Mouse (Mus musculus) stomach, postnatal 0 days (tissue): Measurements from ENCODE around the gene Bsn. TPM values are rescaled to one million over a fixed set of nuclear protein-coding genes. Genes with fewer than 3 reads are reported as not detected.

Source experiments
- ATAC-seq: fragments of 200-750 bp; cut with Nextera tagmentation; 2 replicates; pipeline ENCODE4 v1.8.0; 2017; ENCODE audit not compliant: low FRiP score, low TSS enrichment
- DNase-seq: peaks from one replicate; pipeline ENCODE4 v3.0.0-alpha.2; 2016; ENCODE audit warnings: low spot score
- H3K27ac ChIP-seq: fragments of 300-500 bp; sonication (generic); replicated peaks from 2 replicates; pipeline ENCODE4 v1.5.1; 2014; ENCODE audit warnings: mild to moderate bottlenecking, control low read depth
- H3K27me3 ChIP-seq: fragments of 300-500 bp; sonication (generic); 2 replicates; pipeline ENCODE4 v1.6.1; 2014; ENCODE audit warnings: low read length; ENCODE audit not compliant: control insufficient read depth, insufficient read depth
- H3K36me3 ChIP-seq: fragments of 300-500 bp; sonication (generic); 2 replicates; pipeline ENCODE4 v1.6.1; 2014; ENCODE audit warnings: low read length, mixed read lengths; ENCODE audit not compliant: control insufficient read depth, insufficient read depth
- H3K4me1 ChIP-seq: fragments of 300-500 bp; sonication (generic); replicated peaks from 2 replicates; pipeline ENCODE4 v1.6.1; 2014; ENCODE audit warnings: antibody characterized with exemption; ENCODE audit not compliant: control insufficient read depth, insufficient read depth
- H3K4me2 ChIP-seq: fragments of 300-500 bp; sonication (generic); replicated peaks from 2 replicates; pipeline ENCODE4 v1.6.1; 2014; ENCODE audit warnings: low read depth, mild to moderate bottlenecking, control low read depth, moderate library complexity
- H3K4me3 ChIP-seq: fragments of 300-500 bp; sonication (generic); 2 replicates; pipeline ENCODE4 v1.5.1; 2014; ENCODE audit warnings: low read depth, low read length, control low read depth
- H3K9ac ChIP-seq: fragments of 300-500 bp; sonication (generic); 2 replicates; pipeline ENCODE4 v1.6.1; 2014; ENCODE audit warnings: mild to moderate bottlenecking, low read length, control low read depth, mixed read lengths
- H3K9me3 ChIP-seq: fragments of 300-500 bp; sonication (generic); 2 replicates; pipeline ENCODE4 v1.6.1; 2016; ENCODE audit warnings: low read length; ENCODE audit not compliant: control insufficient read depth
- CTCF ChIP-seq: IDR thresholded peaks from 2 replicates; pipeline ENCODE4 v1.5.1; 2016; ENCODE audit warnings: antibody characterized with exemption, low read depth, mild to moderate bottlenecking, moderate library complexity
- EP300 ChIP-seq: optimal IDR thresholded peaks from 2 replicates; pipeline ENCODE3; 2016; ENCODE audit warnings: antibody characterized with exemption
- WGBS: fragments of 180-500 bp; shearing (Covaris S2); extraction: QIAGEN DNeasy Blood & Tissue Kit; methylation state at CpG from one replicate; pipeline ENCODE4 v1.1.7; 2014; 5-methylcytosine and 5-hydroxymethylcytosine counted together
- polyA plus RNA-seq: library from polyadenylated mRNA; unstranded; fragments of >200 nt; fragmentation: Nextera tagmentation; extraction: Ambion mirVana; gene quantifications from 2 replicates; pipeline ENCODE4 v1.2.1, GENCODE M21; 2015

Gene Bsn
- polyA plus RNA-seq, 1 experiment from 2014 or later, result 1.6 TPM

DNA sequence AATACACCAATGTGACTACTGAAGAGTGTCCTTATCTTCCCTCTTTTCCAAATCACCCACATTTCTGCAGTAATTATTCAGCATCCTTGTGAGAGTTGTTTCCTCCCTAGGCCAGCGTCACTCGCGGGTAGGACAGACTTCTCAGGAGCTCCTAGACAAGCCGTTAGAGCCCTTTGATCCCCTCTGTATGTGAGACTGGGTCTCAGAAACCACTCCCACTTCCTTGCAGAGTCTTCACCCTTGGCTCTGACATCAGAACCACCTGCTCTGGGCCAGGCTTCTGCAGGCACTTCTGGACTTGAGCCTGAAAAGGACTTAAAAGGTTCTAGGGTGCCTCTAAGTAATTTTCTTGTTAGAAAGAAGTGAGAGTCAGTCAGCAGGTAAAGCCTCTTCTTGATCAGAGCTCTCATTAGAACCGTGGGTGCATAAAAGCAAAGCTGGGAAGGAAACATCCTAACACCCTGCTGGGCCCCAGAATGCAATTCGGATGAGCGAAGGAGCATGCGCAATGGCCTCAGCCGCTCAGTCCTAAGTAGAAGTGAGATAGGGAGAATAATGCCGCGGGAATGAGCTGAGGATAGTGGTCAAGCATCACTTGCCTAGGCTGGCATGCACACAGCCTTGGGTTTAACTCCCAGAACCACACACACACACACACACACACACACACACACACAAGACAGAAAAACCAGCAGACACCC, 7.2 kb downstream of the Bsn start:
- 68% methylated on average over 11 of the region's 11 CpGs for WGBS
- H3K4me2 ChIP-seq, result no peak overlapping the region
- H3K4me1 ChIP-seq, result no peaks in the 10 kb centered on the region
- H3K9ac ChIP-seq, result no peak overlapping the region
- ATAC-seq, result no peak
- no peak for DNase-seq
- H3K27ac ChIP-seq, result no peak overlapping the region
- H3K9me3 ChIP-seq, result no peaks in the 10 kb centered on the region
- H3K36me3 ChIP-seq, result no peaks in the 10 kb centered on the region
- TF ChIP-seq CTCF, result no peak
- no peak for TF ChIP-seq EP300
- no peak overlapping the region for H3K4me3 ChIP-seq
- H3K27me3 ChIP-seq, result no peaks in the 10 kb centered on the region

DNA sequence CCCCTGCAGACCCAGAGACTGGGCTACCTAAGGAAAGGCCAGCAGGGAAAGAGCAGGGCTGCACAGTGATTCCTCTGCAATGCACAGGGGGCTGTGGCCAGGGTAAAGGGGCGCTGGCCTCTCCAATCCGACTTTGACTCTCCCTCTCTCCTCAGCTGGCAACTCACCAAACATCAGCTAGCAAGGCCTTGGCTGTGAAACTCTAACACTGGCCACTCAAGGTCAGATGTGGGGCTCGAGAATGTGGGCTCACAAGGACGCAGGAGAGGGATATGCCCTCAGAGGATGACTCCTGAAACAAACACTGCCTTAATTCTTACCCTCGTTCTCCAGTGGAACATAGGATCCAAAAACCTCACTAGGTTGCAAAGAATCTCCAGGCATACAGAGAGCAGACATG, 11.8 kb downstream of the Bsn start:
- DNase-seq (no peak), ATAC-seq (no peak)
- Histone ChIP-seq H3K36me3 (no peaks in the 10 kb centered on the region), H3K4me2 (no peak overlapping the region), H3K27ac (no peak overlapping the region), H3K9me3 (no peaks in the 10 kb centered on the region), H3K4me1 (no peaks in the 10 kb centered on the region), H3K4me3 (no peak overlapping the region), H3K27me3 (no peaks in the 10 kb centered on the region), H3K9ac (no peak overlapping the region)
- no peak for TF ChIP-seq CTCF
- 68% methylated on average over 5 of the region's 5 CpGs for WGBS

- H3K9me3 ChIP-seq, result no peaks in the 10 kb centered on the region
- peak; percentile 37 for DNase-seq
- H3K9ac ChIP-seq, result no peak overlapping the region
- TF ChIP-seq CTCF (no peak), EP300 (no peak)
- no peaks in the 10 kb centered on the region for H3K4me1 ChIP-seq
- no peak overlapping the region for H3K4me3 ChIP-seq
- 49% methylated on average over 18 of the region's 19 CpGs for WGBS
- no peaks in the 10 kb centered on the region for H3K36me3 ChIP-seq
- H3K27ac ChIP-seq, result no peak overlapping the region
- no peak overlapping the region for H3K4me2 ChIP-seq
- ATAC-seq, result no peak
- no peaks in the 10 kb centered on the region for H3K27me3 ChIP-seq
Measured at GRCm38 (mm10) chr9:108175116-108175838, 14.9 kb downstream of the Bsn start.

DNA sequence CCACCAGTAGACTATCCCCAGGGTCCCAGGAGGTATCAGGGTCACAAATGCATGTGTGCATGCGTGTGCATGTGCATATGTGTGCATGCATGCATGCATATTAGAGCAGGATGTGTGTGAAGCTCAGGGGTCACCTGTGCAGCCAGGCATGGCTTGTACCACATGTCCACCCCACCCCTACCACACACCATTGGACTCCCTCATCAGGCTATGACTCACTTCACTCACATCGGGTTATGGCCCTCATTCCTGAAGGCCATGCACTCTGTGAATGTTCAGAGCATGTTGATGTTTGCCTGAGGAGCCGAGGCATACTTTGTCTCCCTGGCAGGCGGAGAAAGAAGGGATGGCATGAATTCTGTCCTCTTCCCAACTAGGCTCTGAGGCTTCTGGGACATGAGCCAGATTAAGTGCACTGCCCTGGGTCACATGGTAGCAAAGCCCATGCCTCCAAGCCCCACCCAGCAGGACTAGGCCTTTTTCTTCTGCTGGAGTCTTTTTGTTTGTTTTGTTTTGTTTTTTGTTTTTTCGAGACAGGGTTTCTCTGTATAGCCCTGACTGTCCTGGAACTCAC, 17.3 kb downstream of the Bsn start:
- DNase-seq (peak; percentile 26), ATAC-seq (peak; percentile 57)
- WGBS, result 52% methylated on average over 5 of the region's 5 CpGs
- Histone ChIP-seq H3K36me3 (no peaks in the 10 kb centered on the region), H3K4me3 (no peak overlapping the region), H3K9me3 (no peaks in the 10 kb centered on the region), H3K4me2 (no peak overlapping the region), H3K27ac (no peak overlapping the region), H3K4me1 (no peaks in the 10 kb centered on the region), H3K27me3 (no peaks in the 10 kb centered on the region), H3K9ac (no peak overlapping the region)
- TF ChIP-seq EP300 (no peak), CTCF (no peak)

DNA sequence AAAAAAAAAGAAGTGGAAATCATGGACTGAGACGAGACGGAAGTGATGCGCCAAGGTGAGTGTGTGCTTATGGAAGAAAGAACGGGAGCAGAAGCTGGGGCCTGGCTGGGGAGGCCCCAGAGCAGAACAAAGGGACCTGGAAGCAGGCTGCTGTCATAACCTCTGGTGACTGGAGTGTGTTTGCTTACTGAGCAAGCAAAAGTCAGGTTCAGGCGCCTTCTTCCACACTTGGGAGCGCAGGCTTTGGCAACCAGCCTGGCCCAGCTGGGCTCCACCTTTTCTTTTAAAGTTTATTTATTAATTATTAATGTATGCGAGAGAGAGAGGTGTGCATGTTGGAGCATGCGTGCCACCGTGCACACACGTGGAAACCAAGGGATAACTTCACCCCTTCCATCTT, 20.4 kb downstream of the Bsn start:
- H3K4me1 ChIP-seq, result no peaks in the 10 kb centered on the region
- no peak overlapping the region for H3K4me3 ChIP-seq
- no peaks in the 10 kb centered on the region for H3K36me3 ChIP-seq
- peak; percentile 88 for DNase-seq
- no peak overlapping the region for H3K9ac ChIP-seq
- H3K9me3 ChIP-seq, result no peaks in the 10 kb centered on the region
- H3K27ac ChIP-seq, result 0 out of 2 replicates have a peak overlapping the region, but pooled peaks have one; percentile 69
- no peaks in the 10 kb centered on the region for H3K27me3 ChIP-seq
- no peak overlapping the region for H3K4me2 ChIP-seq
- peak; percentile 92 for ATAC-seq
- no peak for TF ChIP-seq EP300
- TF ChIP-seq CTCF, result no peak
- WGBS, result 44% methylated on average over 10 of the region's 10 CpGs

GRCm38 (mm10) chr9:108165143-108165542, 25.0 kb downstream of the Bsn start:
- 49% methylated on average over 8 of the region's 8 CpGs for WGBS
- no peak overlapping the region for H3K9ac ChIP-seq
- no peaks in the 10 kb centered on the region for H3K9me3 ChIP-seq
- no peaks in the 10 kb centered on the region for H3K4me1 ChIP-seq
- no peaks in the 10 kb centered on the region for H3K36me3 ChIP-seq
- ATAC-seq, result peak; percentile 50
- TF ChIP-seq CTCF (no peak), EP300 (no peak)
- no peak overlapping the region for H3K4me3 ChIP-seq
- no peak overlapping the region for H3K4me2 ChIP-seq
- peak; percentile 34 for DNase-seq
- H3K27ac ChIP-seq, result no peak overlapping the region
- no peaks in the 10 kb centered on the region for H3K27me3 ChIP-seq
